ENCODE assay signal across 19 mouse cellular contexts in the genomic region with DNA sequence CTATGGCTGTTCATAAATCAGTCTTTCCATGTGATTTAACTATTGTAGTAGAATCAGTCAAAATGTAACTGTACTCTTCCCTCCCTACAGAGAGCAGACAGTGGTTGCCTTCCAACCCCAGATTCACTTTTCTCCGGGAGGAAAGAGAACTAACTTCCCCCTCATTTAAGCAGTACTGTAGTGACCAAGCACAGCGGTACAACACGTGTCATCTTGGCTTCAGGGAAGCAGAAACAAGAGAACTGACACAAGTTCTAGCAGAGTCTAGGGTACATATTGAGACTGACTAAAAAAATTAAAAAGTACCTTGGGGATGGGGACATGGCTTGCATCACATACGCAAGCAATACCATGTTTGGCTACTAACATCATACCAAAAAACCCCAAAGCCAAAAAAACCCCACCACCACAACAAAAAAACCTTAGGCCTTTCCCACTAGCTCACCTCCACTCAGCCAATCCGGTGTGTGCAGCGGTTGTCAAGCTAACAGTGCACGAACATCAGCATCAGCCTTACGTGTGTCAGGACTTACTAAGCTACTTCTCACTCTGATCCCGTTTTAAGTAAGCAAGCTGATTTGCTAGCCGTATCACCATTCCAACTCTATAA.
"Had no signal": no experiment of that assay in that cellular context is flagged by ENCODE, and none has a peak within 500 bp of the region (broad histone marks: within the 10 kb centered on the region; RNA-seq: fewer than 3 reads in every experiment).

No protein-coding gene starts in this region.

- H3K27ac ChIP-seq: layer of hippocampus, adult 2 months; limb, embryonic 10.5 days; limb, embryonic 13.5 days; liver, embryonic 12.5 days; liver, embryonic 15.5 days; lung, embryonic 15.5 days; midbrain, embryonic 12.5 days; midbrain, embryonic 15.5 days; neural tube, embryonic 13.5 days had no signal

- H3K4me1 ChIP-seq: limb, embryonic 10.5 days; limb, embryonic 13.5 days; liver, embryonic 12.5 days; liver, embryonic 15.5 days; midbrain, embryonic 12.5 days; midbrain, embryonic 15.5 days; neural tube, embryonic 13.5 days had no signal

- DNase-seq: kidney, adult 9 months; kidney, postnatal 25 days; layer of hippocampus, adult 9-11 months; liver; lung, adult 18-20 months; lung, postnatal 10 days; lung, postnatal 4 days; retina, postnatal 1 day; thymus, adult 2 months; thymus, postnatal 25 days had no signal

- H3K4me2 ChIP-seq: limb, embryonic 13.5 days; liver, embryonic 12.5 days; liver, embryonic 15.5 days; lung, embryonic 15.5 days; midbrain, embryonic 12.5 days; midbrain, embryonic 15.5 days; neural tube, embryonic 13.5 days had no signal

- H3K9ac ChIP-seq: limb, embryonic 13.5 days; liver, embryonic 12.5 days; liver, embryonic 15.5 days; lung, embryonic 15.5 days; midbrain, embryonic 12.5 days; midbrain, embryonic 15.5 days; neural tube, embryonic 13.5 days had no signal

- H3K4me3 ChIP-seq: layer of hippocampus, adult 2 months; limb, embryonic 10.5 days; limb, embryonic 13.5 days; liver, embryonic 12.5 days; liver, embryonic 15.5 days; lung, embryonic 15.5 days; midbrain, embryonic 12.5 days; midbrain, embryonic 15.5 days; neural tube, embryonic 13.5 days had no signal

- H3K9me3 ChIP-seq: limb, embryonic 10.5 days; limb, embryonic 13.5 days; liver, embryonic 12.5 days; liver, embryonic 15.5 days; lung, embryonic 15.5 days; midbrain, embryonic 12.5 days; midbrain, embryonic 15.5 days; neural tube, embryonic 13.5 days had no signal

- ATAC-seq: liver, embryonic 12.5 days; midbrain, embryonic 15.5 days had no signal

- H3K27me3 ChIP-seq: limb, embryonic 13.5 days; liver, embryonic 12.5 days; liver, embryonic 15.5 days; lung, embryonic 15.5 days; midbrain, embryonic 12.5 days; midbrain, embryonic 15.5 days; neural tube, embryonic 13.5 days had no signal
